Mouse (Mus musculus): ENCODE data around the gene Ap1s2. TPM values are rescaled to one million over a fixed set of nuclear protein-coding genes. Genes with fewer than 3 reads are reported as not detected.

The Ap1s2 gene
- total RNA-seq, 2 experiments from 2014 or later = 25.9 to 32.3 TPM

GRCm38 (mm10) chrX:163909381-163909780, 564 bp downstream of the Ap1s2 start:
- intact Hi-C loops (cut with DNase I) = loop anchor here (2.0 kb wide), 1 partner anchor 49 kb away; the partner anchor contains the start of gene Zrsr2
- TF ChIP-seq CTCF (IDR thresholded peaks at IDR 0.05) = peak; percentile 18
- no peak for DNase-seq
- H3K27ac ChIP-seq = peak overlapping the region; percentile 88
- peak overlapping the region; percentile 87 for H3K4me3 ChIP-seq

DNA sequence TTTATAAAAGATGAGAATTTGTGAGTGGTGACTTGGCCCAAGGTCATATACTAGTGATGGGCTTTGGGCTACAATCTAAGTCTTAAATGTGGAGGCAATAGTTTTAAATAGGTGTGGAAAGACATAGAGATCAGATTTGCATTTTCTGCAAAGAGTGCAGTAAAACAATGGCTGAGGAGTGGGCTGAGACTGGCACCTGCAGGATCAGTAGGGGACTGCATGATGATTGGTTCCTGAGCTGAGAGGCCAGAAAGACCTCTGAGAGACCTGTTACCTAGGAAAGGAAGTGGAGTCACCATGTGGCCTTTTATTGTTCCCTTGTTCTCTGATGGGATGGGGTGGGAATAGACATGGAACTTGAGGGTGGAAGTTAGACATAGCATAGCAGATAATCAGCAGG, 4.0 kb downstream of the Ap1s2 start:
- Histone ChIP-seq H3K27ac (no peak overlapping the region), H3K4me3 (no peak overlapping the region)
- TF ChIP-seq CTCF (IDR thresholded peaks at IDR 0.05) = peak; percentile 34
- no peak for DNase-seq
- intact Hi-C loops (cut with DNase I) = no loop called here

GRCm38 (mm10) chrX:163929550-163929949, 20.7 kb downstream of the Ap1s2 start:
- Histone ChIP-seq H3K27ac (no peak overlapping the region), H3K4me3 (no peak overlapping the region)
- DNase-seq = no peak
- intact Hi-C loops (cut with DNase I) = no loop called here
- TF ChIP-seq CTCF (IDR thresholded peaks at IDR 0.05) = no peak

GRCm38 (mm10) chrX:163934731-163935130, 25.9 kb downstream of the Ap1s2 start:
- TF ChIP-seq CTCF (IDR thresholded peaks at IDR 0.05) = no peak
- no peak overlapping the region for H3K27ac ChIP-seq
- intact Hi-C loops (cut with DNase I) = no loop called here
- DNase-seq = no peak
- H3K4me3 ChIP-seq = no peak overlapping the region

DNA sequence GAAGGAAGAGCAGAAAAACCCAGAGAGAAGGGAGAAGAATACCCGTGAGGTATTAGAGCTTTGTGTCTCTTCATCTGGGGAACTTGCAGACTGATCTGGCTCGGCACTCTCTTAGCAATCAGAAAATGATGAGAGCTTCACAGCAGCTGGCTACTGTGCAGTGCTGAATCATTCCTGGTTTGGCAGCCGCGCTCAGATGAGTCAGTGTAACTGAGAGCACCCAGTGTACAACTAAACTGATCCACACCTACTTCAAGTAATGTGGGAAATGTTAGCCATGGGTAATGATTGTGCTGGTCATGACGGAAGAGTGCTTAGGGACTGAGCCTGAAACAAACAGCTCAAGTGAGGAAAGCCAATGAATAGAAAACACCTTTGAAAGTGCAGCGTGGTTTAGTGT, 29.8 kb downstream of the Ap1s2 start:
- no peak for TF ChIP-seq CTCF (IDR thresholded peaks at IDR 0.05)
- peak; percentile 83 for DNase-seq
- intact Hi-C loops (cut with DNase I) = no loop called here
- Histone ChIP-seq H3K27ac (peak overlapping the region; percentile 78), H3K4me3 (0 out of 2 replicates have a peak overlapping the region, but pooled peaks have one; percentile 30)

GRCm38 (mm10) chrX:163944381-163944780, 35.6 kb downstream of the Ap1s2 start:
- TF ChIP-seq CTCF (IDR thresholded peaks at IDR 0.05) = no peak
- no peak overlapping the region for H3K4me3 ChIP-seq
- intact Hi-C loops (cut with DNase I) = no loop called here
- no peak overlapping the region for H3K27ac ChIP-seq
- DNase-seq = no peak

- TF ChIP-seq CTCF (IDR thresholded peaks at IDR 0.05) = no peak
- intact Hi-C loops (cut with DNase I) = no loop called here
- no peak for DNase-seq
- Histone ChIP-seq H3K4me3 (no peak overlapping the region), H3K27ac (no peak overlapping the region)
These were observed 42.8 kb downstream of the Ap1s2 start for GRCm38 (mm10) chrX:163951618-163952017.

DNA sequence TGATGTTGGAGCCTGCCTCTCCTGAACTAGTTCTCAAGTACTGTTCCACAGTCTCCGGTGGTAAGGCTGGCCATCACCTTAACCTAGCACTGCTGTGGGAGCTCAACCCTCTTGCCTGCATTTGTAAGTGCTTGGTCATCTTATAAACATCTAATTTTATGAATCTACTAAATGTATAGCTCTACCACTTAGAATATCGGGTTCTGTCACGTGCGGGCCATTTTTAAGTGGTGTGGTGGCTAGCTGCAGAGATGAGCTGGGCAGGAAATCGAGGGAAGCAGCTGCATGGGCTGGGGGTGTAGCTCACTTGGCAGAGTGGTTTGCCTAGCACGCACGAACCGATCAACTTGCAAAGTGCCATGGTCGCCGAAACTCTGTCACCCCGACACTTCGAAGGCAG, 48.6 kb downstream of the Ap1s2 start:
- H3K4me3 ChIP-seq = peak overlapping the region; percentile 91
- H3K27ac ChIP-seq = peak overlapping the region; percentile 98
- intact Hi-C loops (cut with DNase I) = no loop called here
- TF ChIP-seq CTCF (IDR thresholded peaks at IDR 0.05) = no peak
- DNase-seq = no peak

DNA sequence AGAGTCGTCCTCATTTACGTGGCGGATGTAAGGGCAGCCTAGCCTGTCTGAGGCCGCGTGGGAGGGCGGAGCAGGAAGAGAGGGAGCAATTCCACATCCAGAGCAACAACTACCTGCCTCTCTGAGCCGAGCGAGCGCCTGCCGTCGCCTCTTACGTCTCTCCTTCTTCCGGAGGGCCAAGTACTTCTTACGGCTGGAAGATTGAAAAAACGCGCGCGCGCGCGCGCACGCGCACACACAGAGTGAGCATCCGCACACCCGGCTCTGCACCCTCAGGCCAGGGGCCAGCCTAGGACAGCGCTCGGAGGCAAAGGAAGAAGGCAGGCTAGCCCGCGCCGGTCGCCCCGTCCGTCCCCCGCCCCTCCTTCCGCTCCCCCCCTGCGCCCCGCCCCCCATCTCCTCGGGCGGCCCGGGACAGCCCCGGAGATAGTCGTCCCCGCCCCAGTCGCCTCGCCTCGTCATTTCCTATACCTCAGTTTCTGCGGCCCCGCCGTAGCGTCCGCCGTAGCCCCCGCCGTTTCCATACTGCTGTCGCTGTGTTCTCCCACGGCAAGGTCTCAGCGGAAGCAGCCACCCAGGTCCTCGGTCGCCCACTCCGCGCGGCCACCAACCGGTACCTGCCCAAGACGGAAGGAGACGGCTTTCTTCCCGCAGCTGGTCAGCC, 49.1 kb downstream of the Ap1s2 start:
- Histone ChIP-seq H3K27ac (peak overlapping the region; percentile 98), H3K4me3 (peak overlapping the region; percentile 91)
- intact Hi-C loops (cut with DNase I) = loop anchor here (2.0 kb wide), 1 partner anchor 49 kb away; the partner anchor contains the start of gene Ap1s2
- DNase-seq = peak; percentile 85
- TF ChIP-seq CTCF (IDR thresholded peaks at IDR 0.05) = no peak

DNA sequence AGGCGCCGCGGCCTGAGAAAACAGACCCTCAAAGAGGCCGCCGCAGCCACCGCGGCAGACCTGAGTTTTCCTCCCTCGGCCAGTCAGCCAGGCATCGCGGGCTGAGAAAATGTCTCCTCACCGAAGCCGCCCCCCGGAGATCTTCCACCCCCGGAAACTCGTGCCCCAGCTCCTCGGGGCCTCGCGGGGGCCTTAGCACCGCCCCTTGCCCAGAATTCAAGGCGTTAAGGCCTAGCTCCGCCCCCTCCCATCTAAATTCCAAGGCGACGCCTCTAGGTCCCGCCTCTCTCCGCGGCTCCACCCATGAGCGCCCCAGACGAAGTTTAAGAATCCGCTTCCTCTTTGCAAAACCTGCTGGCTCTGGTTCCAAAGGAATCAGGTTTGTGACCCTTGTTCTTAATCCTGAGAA, 49.7 kb downstream of the Ap1s2 start, which contains the start of gene Zrsr2:
Zrsr2 (minus strand) TSS at position 195 of the 409 bp plus-strand sequence.
- TF ChIP-seq CTCF (IDR thresholded peaks at IDR 0.05) = no peak

DNA sequence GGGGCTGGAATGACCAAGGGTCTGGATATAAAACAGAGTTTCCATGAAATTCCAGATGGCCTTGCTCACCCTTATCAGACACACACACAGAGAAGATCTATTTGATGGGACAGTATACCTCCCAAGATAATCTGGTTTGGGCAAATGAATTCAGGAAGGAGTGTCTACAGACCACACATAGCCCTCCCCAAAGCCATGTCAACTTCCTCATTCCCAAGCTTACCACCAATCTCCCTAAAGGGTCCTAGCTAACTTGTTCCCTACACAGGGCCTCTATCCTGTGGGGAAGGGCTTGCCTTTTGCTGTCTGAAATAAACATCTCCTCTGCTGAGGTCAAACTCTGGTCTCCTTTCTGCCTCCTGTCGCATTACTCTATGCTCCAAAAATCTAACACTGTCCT, 72.3 kb downstream of the Ap1s2 start:
- intact Hi-C loops (cut with DNase I) = no loop called here

More for the DNA sequence above, 49.7 kb downstream of the Ap1s2 start, which contains the start of gene Zrsr2:
- intact Hi-C loops (cut with DNase I) = loop anchor here (2.0 kb wide), 1 partner anchor 50 kb away; the partner anchor contains the start of gene Ap1s2
- peak; percentile 92 for DNase-seq
- peak within 1 kb of the TSS; percentile 98 for H3K27ac ChIP-seq
- H3K4me3 ChIP-seq = peak within 1 kb of the TSS; percentile 91

GRCm38 (mm10) chrX:163981500-163981899, 72.7 kb downstream of the Ap1s2 start:
- intact Hi-C loops (cut with DNase I) = no loop called here
- no peak overlapping the region for H3K4me3 ChIP-seq
- no peak for DNase-seq
- no peak overlapping the region for H3K27ac ChIP-seq
- TF ChIP-seq CTCF (IDR thresholded peaks at IDR 0.05) = peak; percentile 12; the same call in 1 of the 2 replicates

More for the DNA sequence above, 72.3 kb downstream of the Ap1s2 start:
- no peak overlapping the region for H3K4me3 ChIP-seq
- no peak for DNase-seq
- no peak for TF ChIP-seq CTCF (IDR thresholded peaks at IDR 0.05)
- H3K27ac ChIP-seq = no peak overlapping the region

- no peak for TF ChIP-seq CTCF (IDR thresholded peaks at IDR 0.05)
- no peak for DNase-seq
- H3K27ac ChIP-seq = no peak overlapping the region
- H3K4me3 ChIP-seq = no peak overlapping the region
- intact Hi-C loops (cut with DNase I) = no loop called here
These were observed 73.3 kb downstream of the Ap1s2 start for GRCm38 (mm10) chrX:163982129-163982528.

Other genes with a start within 250 kb of the Ap1s2 start
- not detected for gene Rnf138rt1, start 147.7 kb upstream of the Ap1s2 start, total RNA-seq (2021)
- gene Zrsr2, start 49.6 kb downstream of the Ap1s2 start, total RNA-seq (2021) = 10 to 100 TPM; 12.8 to 18.0 TPM
- 1 to 10 TPM in 1 of 2 experiments, under 1 TPM in 1; 0.46 to 1.2 TPM for gene Car5b, start 119.0 kb downstream of the Ap1s2 start, total RNA-seq (2021)
- 1 to 10 TPM; 3.2 to 3.3 TPM for gene Siah1b, start 167.5 kb downstream of the Ap1s2 start, total RNA-seq (2021)
- gene Cltrn, start 179.8 kb downstream of the Ap1s2 start, total RNA-seq (2021) = not detected
- under 1 TPM; 0.54 to 0.59 TPM for gene Ace2, start 230.3 kb downstream of the Ap1s2 start, total RNA-seq (2021)

Measured in gastrocnemius, adult 2 months (tissue).